Mouse (Mus musculus): ENCODE measurements around the gene Plppr1. TPM values are rescaled to one million over a fixed set of nuclear protein-coding genes. Genes with fewer than 3 reads are reported as not detected.

Gene Plppr1
- polyA plus RNA-seq (2015; fragmentation: Nextera tagmentation; extraction: Ambion mirVana), result 6.6 and 10.4 TPM in 2 replicates

DNA sequence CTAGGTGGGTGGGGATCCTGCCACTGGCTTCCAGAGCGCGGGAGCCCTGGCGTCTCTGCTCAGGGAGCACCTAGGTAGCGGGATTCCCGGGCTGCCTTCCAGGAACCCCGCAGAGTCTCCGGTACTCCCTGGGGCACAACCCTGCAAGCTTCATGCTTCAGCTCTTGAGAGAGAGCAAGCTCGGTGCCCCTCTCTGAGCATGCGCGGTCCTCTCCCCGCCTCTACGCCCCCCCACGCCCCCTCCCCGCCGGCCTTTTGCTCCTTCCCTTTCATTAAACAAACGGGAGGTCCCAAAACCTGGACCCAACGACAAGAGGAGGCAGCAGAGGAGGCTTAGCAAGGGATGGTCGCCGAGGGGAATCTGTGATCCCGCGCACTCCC lies at the start of gene Plppr1:
Gene Plppr1, plus strand, starts transcription at position 253 of the 381 bp plus-strand sequence.
- peaks cover 12% of the 10 kb centered on the region for H3K4me1 ChIP-seq
- no peaks in the 10 kb centered on the region for H3K9me3 ChIP-seq (replicated peaks)
- peak within 1 kb of the TSS; percentile 44; the same call in 1 of the 2 replicates for H3K27ac ChIP-seq (replicated peaks)
- H3K4me2 ChIP-seq (replicated peaks), result peak within 1 kb of the TSS; percentile 98
- peaks cover 16% of the 10 kb centered on the region for H3K27me3 ChIP-seq
- ATAC-seq (ENCODE audit: insufficient number of reproducible peaks, low FRiP score, low TSS enrichment, low read depth), result peak; percentile 60; the same call in 1 of the 2 replicates
- H3K4me3 ChIP-seq (replicated peaks), result peak within 1 kb of the TSS; percentile 66
- 1% methylated on average over 21 of the region's 21 CpGs for WGBS
- peak within 1 kb of the TSS; percentile 33 for H3K9ac ChIP-seq
- H3K36me3 ChIP-seq, result no peaks in the 10 kb centered on the region

DNA sequence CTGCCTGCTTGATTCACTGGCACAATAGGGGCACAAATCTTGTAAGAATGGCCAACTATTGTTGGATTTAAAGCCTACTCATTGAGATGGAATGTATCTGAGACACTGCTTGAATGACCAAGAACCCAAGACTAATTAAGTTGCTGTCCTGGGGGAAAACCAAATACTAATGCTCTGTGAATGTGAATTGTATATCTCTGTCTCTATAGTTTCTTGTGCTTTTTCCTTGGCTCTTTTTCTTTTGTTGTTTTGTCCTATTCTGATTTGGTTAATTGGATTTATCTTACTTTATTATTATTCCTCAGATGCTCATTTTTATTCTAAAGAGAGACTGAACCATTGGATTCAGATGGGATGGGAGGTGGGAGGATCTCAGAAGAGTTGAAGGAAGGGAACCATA lies 42.4 kb upstream of the Plppr1 start:
- no peak for ATAC-seq (ENCODE audit: insufficient number of reproducible peaks, low FRiP score, low TSS enrichment, low read depth)
- H3K4me1 ChIP-seq, result no peaks in the 10 kb centered on the region
- no peak overlapping the region for H3K27ac ChIP-seq (replicated peaks)
- H3K4me2 ChIP-seq (replicated peaks), result no peak overlapping the region
- no peak overlapping the region for H3K9ac ChIP-seq
- H3K27me3 ChIP-seq, result no peaks in the 10 kb centered on the region
- H3K4me3 ChIP-seq (replicated peaks), result no peak overlapping the region
- H3K36me3 ChIP-seq, result no peaks in the 10 kb centered on the region
- H3K9me3 ChIP-seq (replicated peaks), result no peaks in the 10 kb centered on the region

DNA sequence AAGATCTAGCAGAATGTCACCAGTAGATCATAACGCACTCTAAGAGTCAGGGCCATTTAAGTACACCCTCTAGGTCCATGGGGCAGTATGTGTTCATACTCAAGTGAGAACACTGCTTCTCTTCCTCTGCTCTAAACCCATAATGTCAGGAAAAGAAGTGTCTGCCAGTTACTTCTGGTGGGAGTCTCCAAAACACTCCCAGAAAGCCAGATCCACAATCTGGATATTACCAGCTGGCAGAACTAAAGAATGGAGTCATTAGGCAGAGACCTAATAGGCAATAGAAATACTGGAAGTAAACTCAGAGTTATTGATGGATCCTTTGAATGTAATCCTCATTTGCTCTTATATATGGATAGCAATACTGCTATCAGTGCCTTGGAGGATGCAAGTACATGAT lies 35.9 kb upstream of the Plppr1 start:
- Histone ChIP-seq H3K9ac (no peak overlapping the region), H3K27me3 (no peaks in the 10 kb centered on the region), H3K4me2 (replicated peaks) (no peak overlapping the region), H3K27ac (replicated peaks) (no peak overlapping the region), H3K9me3 (replicated peaks) (no peaks in the 10 kb centered on the region), H3K4me3 (replicated peaks) (no peak overlapping the region), H3K4me1 (no peaks in the 10 kb centered on the region), H3K36me3 (no peaks in the 10 kb centered on the region)
- 78% methylated on average over 1 of the region's 1 CpGs for WGBS
- ATAC-seq (ENCODE audit: insufficient number of reproducible peaks, low FRiP score, low TSS enrichment, low read depth), result no peak

DNA sequence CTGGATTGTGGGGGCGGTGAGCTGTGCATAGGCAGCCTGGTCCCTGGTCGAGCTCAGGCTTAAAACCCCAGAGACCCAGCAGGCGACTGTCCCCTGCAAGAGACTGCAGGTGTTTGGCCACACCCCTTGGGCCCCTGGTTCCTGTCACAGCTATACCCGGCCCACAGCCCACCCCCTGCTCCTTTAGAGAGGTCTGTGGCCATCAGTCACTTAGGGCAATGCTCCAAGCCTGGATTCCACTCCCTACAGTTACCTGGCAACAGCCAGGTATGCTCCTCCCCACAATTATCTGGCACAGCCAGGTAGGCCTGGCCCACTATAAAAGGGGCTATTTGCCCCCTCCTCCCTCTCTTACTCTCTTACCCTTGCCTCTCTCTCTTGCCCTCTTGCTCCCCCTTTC lies 20.8 kb upstream of the Plppr1 start:
- no peak overlapping the region for H3K4me2 ChIP-seq (replicated peaks)
- no peak overlapping the region for H3K9ac ChIP-seq
- H3K9me3 ChIP-seq (replicated peaks), result no peaks in the 10 kb centered on the region
- no peak overlapping the region for H3K4me3 ChIP-seq (replicated peaks)
- ATAC-seq (ENCODE audit: insufficient number of reproducible peaks, low FRiP score, low TSS enrichment, low read depth), result peak; percentile 29; the same call in 1 of the 2 replicates
- 44% methylated on average over 4 of the region's 4 CpGs for WGBS
- H3K27me3 ChIP-seq, result no peaks in the 10 kb centered on the region
- H3K36me3 ChIP-seq, result no peaks in the 10 kb centered on the region
- H3K27ac ChIP-seq (replicated peaks), result no peak overlapping the region
- H3K4me1 ChIP-seq, result no peaks in the 10 kb centered on the region

DNA sequence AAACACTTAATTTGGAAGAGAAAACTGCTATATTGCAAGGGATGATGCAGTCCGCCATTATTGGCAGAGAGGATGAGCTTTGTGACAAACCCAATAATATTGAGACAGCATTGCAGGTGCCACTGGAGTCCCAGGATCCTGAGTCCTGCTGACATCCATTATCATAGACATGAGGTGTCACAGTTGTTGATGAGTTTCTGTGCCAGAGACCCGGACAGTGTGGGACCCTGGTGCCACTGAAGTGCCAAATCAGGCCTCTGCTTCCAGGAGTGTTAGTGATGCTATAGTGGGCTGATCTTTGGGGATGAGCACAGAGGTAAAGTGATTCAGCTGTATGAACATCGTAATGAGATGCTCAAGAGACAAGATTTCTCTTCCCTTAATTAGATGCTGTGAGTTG lies 19.2 kb upstream of the Plppr1 start:
- Histone ChIP-seq H3K4me2 (replicated peaks) (no peak overlapping the region), H3K36me3 (no peaks in the 10 kb centered on the region), H3K9me3 (replicated peaks) (no peaks in the 10 kb centered on the region), H3K27me3 (no peaks in the 10 kb centered on the region), H3K27ac (replicated peaks) (no peak overlapping the region), H3K9ac (no peak overlapping the region), H3K4me1 (no peaks in the 10 kb centered on the region), H3K4me3 (replicated peaks) (no peak overlapping the region)
- WGBS, result 81% methylated on average over 3 of the region's 3 CpGs
- no peak for ATAC-seq (ENCODE audit: insufficient number of reproducible peaks, low FRiP score, low TSS enrichment, low read depth)

DNA sequence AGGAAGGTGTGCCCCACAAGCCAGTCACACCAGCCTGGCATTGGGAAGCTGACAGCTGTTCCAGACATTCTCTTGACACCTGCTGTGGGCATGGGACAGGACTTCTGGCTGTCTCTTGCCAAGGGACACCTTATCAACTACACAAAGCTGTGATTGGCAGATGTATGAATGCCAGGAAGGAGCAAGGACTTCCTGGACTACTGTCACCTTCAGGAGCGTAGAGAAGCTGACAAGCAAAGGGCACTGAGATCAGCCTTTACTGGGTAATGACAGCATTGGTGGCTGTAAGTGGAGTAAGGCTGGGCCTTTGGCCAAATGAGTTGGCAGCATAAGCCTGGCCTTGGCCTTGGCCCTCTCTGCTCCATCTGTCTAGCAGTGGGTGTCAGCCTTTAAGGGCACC lies 17.4 kb upstream of the Plppr1 start:
- Histone ChIP-seq H3K27me3 (no peaks in the 10 kb centered on the region), H3K4me3 (replicated peaks) (no peak overlapping the region), H3K9me3 (replicated peaks) (no peaks in the 10 kb centered on the region), H3K27ac (replicated peaks) (no peak overlapping the region), H3K9ac (no peak overlapping the region), H3K36me3 (no peaks in the 10 kb centered on the region), H3K4me2 (replicated peaks) (no peak overlapping the region), H3K4me1 (no peaks in the 10 kb centered on the region)
- ATAC-seq (ENCODE audit: insufficient number of reproducible peaks, low FRiP score, low TSS enrichment, low read depth), result no peak
- 79% methylated on average over 1 of the region's 1 CpGs for WGBS

DNA sequence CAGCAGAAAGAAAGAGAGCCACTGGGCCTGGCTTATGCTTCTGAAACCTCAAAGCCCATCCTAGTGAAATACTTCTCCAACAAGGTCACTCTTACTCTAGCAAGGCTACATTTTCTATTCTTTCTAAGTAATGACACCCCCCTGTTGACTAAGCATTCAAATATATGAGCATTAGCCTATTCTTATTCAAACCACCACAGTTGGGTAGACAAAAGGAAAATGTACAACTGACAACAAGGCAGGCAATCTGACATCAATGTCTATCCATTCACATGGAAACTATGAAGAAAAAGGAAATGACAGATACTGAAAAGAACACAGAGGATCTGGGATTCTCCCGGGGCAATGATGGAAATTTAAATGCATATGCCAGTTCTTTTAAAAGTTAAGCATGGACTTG lies 8.4 kb upstream of the Plppr1 start:
- no peak overlapping the region for H3K4me3 ChIP-seq (replicated peaks)
- WGBS, result 89% methylated on average over 1 of the region's 1 CpGs
- H3K4me2 ChIP-seq (replicated peaks), result no peak overlapping the region
- no peak overlapping the region for H3K9ac ChIP-seq
- H3K4me1 ChIP-seq, result no peaks in the 10 kb centered on the region
- H3K9me3 ChIP-seq (replicated peaks), result no peaks in the 10 kb centered on the region
- ATAC-seq (ENCODE audit: insufficient number of reproducible peaks, low FRiP score, low TSS enrichment, low read depth), result no peak
- no peak overlapping the region for H3K27ac ChIP-seq (replicated peaks)
- no peaks in the 10 kb centered on the region for H3K27me3 ChIP-seq
- no peaks in the 10 kb centered on the region for H3K36me3 ChIP-seq

DNA sequence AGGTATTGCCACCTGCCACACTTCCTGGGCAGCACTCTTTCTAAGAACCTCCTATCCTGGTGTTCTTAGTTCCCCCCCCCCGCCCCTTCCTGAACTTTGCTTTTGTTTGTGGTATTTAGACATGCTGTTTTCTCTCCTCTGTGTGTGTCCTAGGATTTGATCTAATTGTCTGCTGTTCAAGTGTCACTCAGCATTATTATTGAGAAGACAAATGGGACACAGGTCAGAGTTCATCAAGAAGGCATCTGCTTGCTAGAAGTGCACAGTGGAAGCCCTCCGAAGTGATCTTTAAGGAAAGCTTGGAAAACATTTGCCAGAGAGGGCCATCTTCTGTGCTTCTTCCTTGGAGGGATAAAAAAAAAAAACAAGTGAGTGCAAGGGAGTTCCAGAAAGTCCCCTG lies 1.2 kb upstream of the Plppr1 start:
- ATAC-seq (ENCODE audit: insufficient number of reproducible peaks, low FRiP score, low TSS enrichment, low read depth), result no peak
- Histone ChIP-seq H3K4me3 (replicated peaks) (no peak overlapping the region), H3K27me3 (peaks cover 16% of the 10 kb centered on the region), H3K27ac (replicated peaks) (no peak overlapping the region), H3K36me3 (no peaks in the 10 kb centered on the region), H3K4me2 (replicated peaks) (no peak overlapping the region), H3K9me3 (replicated peaks) (no peaks in the 10 kb centered on the region), H3K4me1 (peaks cover 12% of the 10 kb centered on the region), H3K9ac (no peak overlapping the region)
- WGBS, result 44% methylated on average over 2 of the region's 2 CpGs

DNA sequence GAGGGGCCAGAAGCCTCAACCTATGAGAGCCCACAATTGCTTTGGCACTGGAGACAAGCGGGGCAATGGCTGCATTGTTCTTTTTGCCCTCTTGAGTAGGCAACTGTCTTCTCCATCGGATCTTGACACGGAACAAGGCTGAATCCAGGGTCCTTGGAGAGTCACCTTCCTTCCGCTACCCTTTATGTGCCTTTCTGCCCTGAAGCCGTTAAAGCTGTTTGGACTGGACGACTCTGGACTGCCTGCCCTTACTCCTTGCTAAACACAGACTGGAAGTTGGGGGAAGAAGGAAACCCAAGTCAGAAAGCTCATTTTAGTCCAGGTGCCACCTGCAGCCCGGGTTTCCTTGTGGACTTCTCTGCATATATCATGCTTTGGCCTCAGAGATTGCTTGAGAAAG lies 516 bp upstream of the Plppr1 start:
- Histone ChIP-seq H3K27ac (replicated peaks) (no peak overlapping the region), H3K4me2 (replicated peaks) (peak overlapping the region; percentile 98), H3K4me3 (replicated peaks) (peak overlapping the region; percentile 66), H3K9ac (peak overlapping the region; percentile 33; the same call in 1 of the 2 replicates), H3K9me3 (replicated peaks) (no peaks in the 10 kb centered on the region), H3K4me1 (peaks cover 12% of the 10 kb centered on the region), H3K27me3 (peaks cover 16% of the 10 kb centered on the region), H3K36me3 (no peaks in the 10 kb centered on the region)
- 5% methylated on average over 7 of the region's 7 CpGs for whole genome bisulfite sequencing
- ATAC-seq (ENCODE audit: insufficient number of reproducible peaks, low FRiP score, low TSS enrichment, low read depth), result no peak

DNA sequence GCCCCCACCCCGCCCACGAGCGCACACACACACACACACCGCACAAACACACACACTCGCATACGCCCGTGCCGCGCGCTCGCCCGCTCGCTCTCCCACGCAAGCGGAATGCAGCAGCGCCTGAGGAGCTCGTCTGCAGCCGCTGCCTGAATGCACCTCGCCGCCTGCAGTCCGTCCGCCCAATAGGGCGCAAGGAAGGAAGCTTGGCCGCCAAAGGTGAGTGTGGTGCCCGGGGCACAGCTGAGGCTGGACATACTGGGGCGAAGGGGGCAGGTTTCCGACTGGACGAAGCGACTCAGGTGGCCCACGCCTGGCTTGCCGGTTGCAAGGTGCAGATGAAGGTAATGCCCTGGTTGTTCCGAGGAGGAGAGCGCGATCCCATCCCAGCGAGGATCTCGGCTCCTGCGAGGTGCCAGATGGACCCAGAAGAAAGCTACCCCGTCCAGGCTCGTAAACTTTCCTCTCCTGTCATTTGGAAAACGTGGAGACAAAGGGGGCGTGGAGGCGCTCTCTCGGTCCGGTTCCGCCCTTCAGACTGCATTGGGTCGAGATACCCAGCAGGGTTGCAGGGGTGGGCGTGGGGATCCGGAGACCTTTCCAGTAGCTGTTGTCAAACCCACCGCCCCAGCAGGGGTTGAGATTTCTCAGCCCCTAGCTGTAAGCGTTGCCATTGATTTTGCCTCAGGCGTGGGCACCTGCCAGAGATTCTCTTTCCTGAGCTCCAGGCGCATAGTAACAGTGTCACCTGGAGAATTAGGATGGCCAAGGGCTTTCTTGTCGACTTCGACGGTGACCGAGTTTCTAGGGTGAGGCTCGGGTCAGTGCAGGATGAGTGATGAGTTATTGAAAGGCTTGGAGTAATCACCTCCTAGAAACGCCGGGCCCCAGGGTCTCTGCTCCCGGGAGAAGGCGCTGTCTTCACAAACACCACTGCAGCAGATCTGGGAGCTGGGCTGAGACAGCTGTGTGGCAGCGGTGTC lies 619 bp downstream of the Plppr1 start:
- ATAC-seq (ENCODE audit: insufficient number of reproducible peaks, low FRiP score, low TSS enrichment, low read depth), result peak; percentile 72; the same call in 1 of the 2 replicates
- H3K27ac ChIP-seq (replicated peaks), result peak overlapping the region; percentile 44; the same call in 1 of the 2 replicates
- peaks cover 12% of the 10 kb centered on the region for H3K4me1 ChIP-seq
- no peaks in the 10 kb centered on the region for H3K9me3 ChIP-seq (replicated peaks)
- 1% methylated on average over 62 of the region's 62 CpGs for WGBS
- H3K27me3 ChIP-seq, result peaks cover 16% of the 10 kb centered on the region
- peak overlapping the region; percentile 66 for H3K4me3 ChIP-seq (replicated peaks)
- H3K36me3 ChIP-seq, result no peaks in the 10 kb centered on the region
- peak overlapping the region; percentile 33 for H3K9ac ChIP-seq
- H3K4me2 ChIP-seq (replicated peaks), result peak overlapping the region; percentile 98

DNA sequence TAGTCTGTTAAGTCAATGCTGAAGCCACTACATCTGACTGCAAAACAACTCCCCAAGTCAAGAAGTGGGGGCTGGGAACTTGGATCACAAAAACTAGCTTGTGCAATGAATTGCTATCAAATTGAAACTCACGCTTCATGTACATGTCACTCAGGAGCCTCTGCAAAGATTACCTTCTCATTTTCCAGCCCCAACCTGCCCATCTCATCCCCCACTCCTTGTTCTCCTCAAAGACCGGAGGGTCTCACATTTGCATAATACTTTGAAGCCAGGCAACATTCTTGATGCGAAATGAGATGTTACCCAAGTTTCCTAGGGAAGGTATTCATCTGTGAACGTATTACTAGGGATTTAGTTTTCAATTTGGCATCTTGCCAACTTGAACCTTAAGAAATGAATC lies 10.4 kb downstream of the Plppr1 start:
- ATAC-seq (ENCODE audit: insufficient number of reproducible peaks, low FRiP score, low TSS enrichment, low read depth), result no peak
- Histone ChIP-seq H3K4me3 (replicated peaks) (no peak overlapping the region), H3K9ac (no peak overlapping the region), H3K4me2 (replicated peaks) (no peak overlapping the region), H3K27me3 (no peaks in the 10 kb centered on the region), H3K36me3 (no peaks in the 10 kb centered on the region), H3K27ac (replicated peaks) (no peak overlapping the region), H3K9me3 (replicated peaks) (no peaks in the 10 kb centered on the region), H3K4me1 (no peaks in the 10 kb centered on the region)
- 45% methylated on average over 4 of the region's 4 CpGs for WGBS

All from embryonic facial prominence, embryonic 15.5 days (tissue).